Mouse (Mus musculus) adrenal gland, postnatal 25 days (tissue): ENCODE data around the gene Rhbdd2. TPM values are rescaled to one million over a fixed set of nuclear protein-coding genes. Genes with fewer than 3 reads are reported as not detected.
"Not testable (repeated sequence)": the region's sequence is repeated elsewhere in the genome, so short reads cannot be mapped to it uniquely, and the experiment has no call there.

Experiments
- DNase-seq: peaks from one replicate; pipeline ENCODE4 v3.0.0; 2021; ENCODE audit warnings: mixed read lengths
- long read RNA-seq: library from polyadenylated mRNA; stranded (forward); transcript quantifications from one replicate; pipeline ENCODE4 v2.0.0, GENCODE M21; 2021
- total RNA-seq: library from RNA; stranded (reverse); gene quantifications from 2 replicates; pipeline ENCODE4 v1.2.3, GENCODE M21; 2021

Gene Rhbdd2
- 33.6 and 51.6 TPM in 2 replicates for total RNA-seq
- long read RNA-seq, full-length matches to known transcripts, result 13 of 26 reads
- long read RNA-seq, partial matches to known transcripts, result 6 of 26 reads
- long read RNA-seq, other reads (novel, unspliced or antisense), result 7 of 26 reads

DNA sequence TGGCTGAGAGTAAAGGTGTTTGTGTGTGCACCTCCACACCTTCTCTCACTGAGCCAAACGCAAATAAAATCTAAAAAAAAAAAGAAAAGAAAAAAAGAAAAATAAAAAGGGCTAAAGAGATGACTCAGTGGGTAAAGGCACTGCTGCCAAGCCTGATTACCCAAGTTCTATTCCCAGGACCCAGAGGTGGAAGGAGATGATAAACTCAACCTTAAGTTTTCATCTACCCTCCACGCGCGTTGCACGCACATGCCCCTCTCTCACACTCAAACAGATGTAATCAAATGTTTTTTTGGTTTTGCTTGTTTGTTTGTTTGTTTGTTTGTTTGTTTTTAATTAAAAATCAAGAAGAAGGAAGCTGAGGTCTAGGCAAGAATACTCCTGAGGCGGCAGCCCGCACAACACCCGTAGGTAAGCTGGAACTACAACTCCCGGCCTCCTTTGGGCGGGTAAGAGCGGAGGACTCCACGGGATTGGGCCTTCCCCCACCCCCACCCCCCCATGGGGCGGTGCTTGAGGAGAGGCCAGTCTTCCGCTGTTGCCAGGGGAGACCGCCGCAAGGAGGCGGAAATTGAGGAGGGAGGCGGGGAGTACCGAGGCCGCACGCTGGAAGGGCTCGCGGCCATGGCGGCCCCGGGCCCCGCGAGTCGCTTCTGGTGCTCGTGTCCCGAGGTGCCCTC is at the start of gene Rhbdd2:
Gene Rhbdd2, plus strand, starts transcription at position 502 of the 680 bp plus-strand sequence.
- DNase-seq, result peak; percentile 99

- no peak for DNase-seq
Observed at GRCm38 (mm10) chr5:135585691-135586090, 46.7 kb upstream of the Rhbdd2 start.

GRCm38 (mm10) chr5:135587764-135588163 is 44.7 kb upstream of the Rhbdd2 start:
- DNase-seq, result no peak

DNA sequence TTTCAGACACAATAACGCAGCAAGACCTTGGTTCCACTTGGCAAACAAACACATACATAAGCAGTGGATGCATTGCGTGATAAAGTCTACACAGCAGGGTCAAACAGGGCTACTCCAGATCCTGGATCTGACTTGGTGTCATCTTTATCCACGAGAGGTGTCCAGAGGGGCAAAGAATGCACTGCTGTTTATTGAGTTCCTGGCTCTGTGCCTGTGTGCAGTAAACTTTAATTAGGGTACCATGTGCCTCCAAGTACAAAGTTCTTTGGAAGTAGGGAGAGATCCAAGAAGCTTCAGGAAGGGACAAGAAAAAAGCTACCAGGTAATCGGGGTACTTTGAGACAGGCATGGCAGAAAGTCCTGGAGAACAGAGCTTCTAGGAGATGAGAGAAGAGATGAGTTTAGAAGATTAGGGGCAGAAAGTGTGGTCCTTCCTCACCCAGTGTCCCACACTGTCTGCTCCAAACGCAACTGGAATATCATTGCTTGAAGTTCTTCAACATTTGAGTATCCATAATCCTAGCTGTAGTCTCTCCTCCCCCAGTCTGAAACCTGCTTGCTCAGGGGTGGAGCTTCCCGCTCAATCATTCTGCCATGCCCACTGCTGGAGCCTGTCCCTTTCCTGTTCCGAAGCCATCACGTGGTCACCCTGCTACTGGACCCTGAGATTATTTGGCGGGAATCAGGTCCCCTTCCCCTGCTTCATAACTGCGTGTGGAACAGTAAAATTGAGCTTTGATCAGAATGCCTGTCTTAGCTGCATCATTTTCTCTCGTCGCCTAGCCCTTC is 42.2 kb upstream of the Rhbdd2 start:
- DNase-seq, result no peak

DNA sequence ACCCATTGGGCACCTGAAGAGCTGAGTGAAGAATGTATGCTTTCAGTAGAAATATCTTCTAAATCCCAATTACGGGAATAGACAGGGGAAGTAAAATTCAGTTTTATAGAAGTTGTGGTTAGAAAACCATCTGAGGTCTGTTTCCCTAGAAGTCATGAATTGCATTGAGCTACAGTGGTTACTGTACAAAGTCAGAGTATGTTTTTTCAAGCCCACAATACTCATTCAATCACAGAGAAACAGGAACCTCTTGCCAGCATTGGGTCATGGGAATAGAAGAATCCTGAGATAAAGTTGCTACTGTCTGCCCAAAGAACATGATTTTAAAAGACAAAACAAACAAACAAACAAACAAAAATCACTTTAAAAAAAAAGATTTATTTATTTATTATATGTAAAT is 27.8 kb upstream of the Rhbdd2 start:
- not testable (repeated sequence) for DNase-seq

GRCm38 (mm10) chr5:135606717-135607116 is 25.7 kb upstream of the Rhbdd2 start:
- not testable (repeated sequence) for DNase-seq

- DNase-seq, result no peak
Observed at GRCm38 (mm10) chr5:135607581-135607980, 24.8 kb upstream of the Rhbdd2 start.

- DNase-seq, result no peak
Observed at GRCm38 (mm10) chr5:135609794-135610193, 22.6 kb upstream of the Rhbdd2 start.

GRCm38 (mm10) chr5:135619741-135620140 is 12.7 kb upstream of the Rhbdd2 start:
- not testable (repeated sequence) for DNase-seq

DNA sequence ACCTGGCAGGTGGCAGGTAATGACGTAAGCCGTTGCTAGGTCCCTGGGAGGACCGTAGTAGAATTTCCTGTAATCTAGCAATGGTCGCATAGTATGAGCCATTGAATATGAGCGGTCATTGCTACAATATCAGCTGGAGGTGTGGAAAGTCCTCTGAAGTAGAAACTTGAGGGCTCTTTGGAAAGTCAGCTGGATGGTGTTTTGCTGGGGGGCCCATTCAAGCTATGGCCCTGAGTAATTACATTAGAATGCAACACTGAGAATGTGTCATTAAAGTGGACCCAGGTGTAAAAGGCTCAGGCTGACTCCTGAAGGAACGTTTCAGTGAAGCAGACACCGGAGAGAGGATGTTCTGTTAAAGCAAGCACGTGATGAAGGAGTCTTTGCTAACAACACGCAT is 11.9 kb upstream of the Rhbdd2 start:
- DNase-seq, result no peak

DNA sequence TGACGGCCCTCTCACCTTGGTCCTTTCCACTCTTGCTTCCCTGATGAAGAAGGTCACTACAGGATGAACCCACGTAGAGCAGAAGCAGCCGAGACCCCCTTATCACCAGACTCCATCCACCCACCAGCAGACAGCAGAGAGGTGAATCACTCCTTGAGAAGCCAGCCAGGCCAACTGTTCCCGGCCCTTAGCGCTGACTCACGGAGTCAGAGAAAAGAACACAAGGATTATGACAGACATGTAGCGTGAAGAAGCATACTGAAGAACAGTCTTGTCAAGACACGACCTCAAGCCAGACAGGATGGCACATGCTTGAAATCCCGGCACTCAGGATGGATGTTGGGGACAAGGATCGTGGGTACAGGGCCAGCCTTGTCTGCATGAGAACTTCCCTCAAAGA is 10.7 kb upstream of the Rhbdd2 start:
- peak; percentile 32 for DNase-seq

- no peak for DNase-seq
Observed at GRCm38 (mm10) chr5:135623006-135623563, 9.3 kb upstream of the Rhbdd2 start.

GRCm38 (mm10) chr5:135628916-135629315 is 3.5 kb upstream of the Rhbdd2 start:
- no peak for DNase-seq

DNA sequence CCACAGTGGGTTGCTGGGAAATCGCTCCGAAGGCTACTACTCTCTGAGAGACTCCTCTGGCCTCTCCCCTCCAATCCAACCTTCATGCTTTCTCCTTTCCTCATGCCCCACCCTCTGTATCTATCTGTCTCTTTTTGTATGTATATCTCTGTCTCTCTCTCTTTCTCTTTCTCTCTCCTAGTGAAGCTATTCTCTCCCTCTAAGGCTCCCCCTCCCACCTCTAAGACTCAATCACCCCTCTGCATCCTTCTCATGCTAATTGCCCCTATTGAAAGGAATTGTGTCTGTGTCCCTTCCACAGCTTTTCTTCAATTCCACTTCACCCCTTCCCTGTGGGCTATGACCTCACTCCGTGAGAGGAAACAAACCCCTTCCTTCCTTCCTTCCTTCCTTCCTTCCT is 3.0 kb upstream of the Rhbdd2 start:
- DNase-seq, result no peak

- DNase-seq, result peak; percentile 51
Observed at GRCm38 (mm10) chr5:135630598-135630997, 1.8 kb upstream of the Rhbdd2 start.

DNA sequence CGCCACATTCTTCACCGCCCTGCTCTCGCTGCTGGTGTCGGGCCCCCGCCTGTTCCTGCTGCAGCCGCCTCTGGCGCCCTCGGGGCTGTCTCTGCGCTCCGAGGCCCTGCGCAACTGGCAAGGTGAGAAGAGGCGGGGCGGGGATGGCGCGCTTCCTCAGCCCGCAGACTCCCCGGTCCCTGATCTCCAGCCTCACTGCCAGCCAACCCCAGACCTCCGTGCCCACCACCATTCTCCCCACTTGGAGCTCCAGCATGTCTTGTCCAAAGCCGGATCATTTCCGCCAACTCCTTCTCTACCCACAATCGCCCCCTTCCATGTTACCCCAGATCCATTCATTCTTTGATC is 353 bp downstream of the Rhbdd2 start:
- DNase-seq, result no peak

- no peak for DNase-seq
Observed at GRCm38 (mm10) chr5:135639760-135640458, 7.5 kb downstream of the Rhbdd2 start.

- DNase-seq, result no peak
Observed at GRCm38 (mm10) chr5:135640459-135640789, 8.0 kb downstream of the Rhbdd2 start.

GRCm38 (mm10) chr5:135641028-135641427 is 8.6 kb downstream of the Rhbdd2 start:
- no peak for DNase-seq

DNA sequence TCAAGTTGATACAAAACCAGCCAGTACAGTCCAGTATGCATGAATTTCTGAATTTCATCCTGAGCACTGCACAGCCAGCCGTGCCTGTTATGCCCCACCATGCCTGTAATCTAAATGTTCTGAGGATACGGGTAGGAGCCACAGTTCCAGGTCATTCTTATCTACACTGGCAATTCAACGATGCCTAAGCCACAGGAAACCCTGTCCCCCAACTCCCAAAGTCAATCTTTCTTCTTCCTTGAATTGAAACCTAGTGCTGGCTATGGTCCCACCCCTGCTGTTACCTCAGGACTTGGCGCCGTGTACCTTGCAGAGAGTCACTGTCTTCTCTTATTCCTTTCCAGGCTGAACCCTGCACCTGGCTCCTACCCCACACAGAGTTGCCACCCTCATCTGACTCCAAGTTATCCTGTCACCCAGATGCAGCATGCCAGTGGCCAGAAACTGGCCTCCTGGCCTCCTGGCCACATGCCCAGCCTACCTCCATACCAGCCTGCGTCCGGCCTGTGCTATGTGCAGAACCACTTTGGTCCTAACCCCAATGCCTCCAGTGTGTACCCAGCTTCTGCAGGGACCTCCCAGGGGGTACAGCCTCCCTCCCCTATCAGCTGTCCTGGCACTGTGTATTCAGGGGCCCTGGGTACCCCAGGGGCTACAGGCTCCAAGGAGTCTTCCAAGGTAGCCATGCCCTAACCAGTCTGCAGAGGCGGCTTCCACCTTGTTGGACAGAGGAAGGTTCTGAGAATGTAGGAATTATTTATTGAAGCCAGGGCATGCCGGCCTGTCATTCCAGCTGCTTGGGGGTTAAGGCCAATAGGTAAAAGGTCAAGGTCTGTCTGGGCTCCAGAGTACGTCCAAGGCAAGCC is 10.5 kb downstream of the Rhbdd2 start:
- DNase-seq, result peak; percentile 26

DNA sequence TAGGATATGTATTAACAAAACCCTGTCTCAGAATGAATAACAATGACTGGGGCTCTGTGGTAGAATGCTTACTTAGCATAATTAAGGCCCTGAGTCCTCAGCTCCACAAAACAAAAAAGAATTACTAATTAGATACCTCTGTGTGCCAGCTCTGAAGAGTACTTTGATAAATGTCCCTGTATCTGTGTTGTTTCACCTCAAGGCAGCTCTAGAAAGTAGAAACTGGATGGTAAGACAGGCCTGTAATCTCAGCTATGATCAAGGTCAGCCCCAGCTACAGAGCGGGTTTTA is 11.1 kb downstream of the Rhbdd2 start:
- DNase-seq, result no peak

GRCm38 (mm10) chr5:135643869-135644268 is 11.5 kb downstream of the Rhbdd2 start:
- no peak for DNase-seq
